Mouse (Mus musculus) CH12.LX (cell line): ENCODE data around the gene Efcab3. TPM values are rescaled to one million over a fixed set of nuclear protein-coding genes. Genes with fewer than 3 reads are reported as not detected.

Experiments
- DNase-seq: peaks from one replicate; pipeline ENCODE4 v3.0.0-alpha.2; 2013; ENCODE audit errors: extremely low read depth
- H3K27ac ChIP-seq: 2 replicates; pipeline ENCODE4 v1.5.1; 2012; ENCODE audit warnings: low read depth, mild to moderate bottlenecking, control low read depth, moderate library complexity; ENCODE audit not compliant: insufficient read depth
- H3K27me3 ChIP-seq: replicated peaks from 2 replicates; pipeline ENCODE3; 2012; ENCODE audit warnings: inconsistent platforms
- H3K36me3 ChIP-seq, 2 experiments: replicated peaks in 1 of 2; 2 replicates each; pipeline versions ENCODE3 to v1.6.1; 2012; ENCODE audit warnings: inconsistent platforms in 1 of 2, low read length in 1 of 2, mild to moderate bottlenecking in 1 of 2, mixed read lengths in 1 of 2, moderate library complexity in 1 of 2; ENCODE audit not compliant: control insufficient read depth in 1 of 2, insufficient read depth in 1 of 2
- H3K4me1 ChIP-seq, 2 experiments: 2 replicates each; pipeline ENCODE4 v1.6.1; 2012; ENCODE audit warnings: inconsistent platforms in 1 of 2, moderate library complexity in 1 of 2; ENCODE audit not compliant: insufficient read depth in 2 of 2, control insufficient read depth in 1 of 2
- H3K4me2 ChIP-seq: 2 replicates; pipeline ENCODE4 v1.6.1; 2012; ENCODE audit warnings: low read depth, mild to moderate bottlenecking, control low read depth; ENCODE audit not compliant: poor library complexity, insufficient read depth, severe bottlenecking
- H3K4me3 ChIP-seq, 3 experiments: fragments of 150-350 bp in 1 of 3; sonication (generic) in 1 of 3; replicated peaks in 1 of 3; 2 replicates each; pipeline versions ENCODE3 to v1.5.1; 2011 to 2012; ENCODE audit warnings: low read depth in 2 of 3, low read length in 2 of 3, mild to moderate bottlenecking in 2 of 3, moderate library complexity in 2 of 3, control low read depth in 1 of 3, improper control_type of control experiment in 1 of 3, inconsistent platforms in 1 of 3, mixed read lengths in 1 of 3; ENCODE audit not compliant: poor library complexity in 1 of 3
- H3K79me2 ChIP-seq: replicated peaks from 2 replicates; pipeline ENCODE4 v1.6.1; 2012; ENCODE audit warnings: mild to moderate bottlenecking, moderate library complexity; ENCODE audit not compliant: control insufficient read depth, poor library complexity, insufficient read depth, severe bottlenecking; ENCODE audit errors: extremely low read depth
- H3K9ac ChIP-seq: 2 replicates; pipeline ENCODE4 v1.6.1; 2012; ENCODE audit warnings: low read depth, mild to moderate bottlenecking, control low read depth, moderate library complexity; ENCODE audit not compliant: insufficient read depth
- H3K9me3 ChIP-seq: replicated peaks from 2 replicates; pipeline ENCODE3; 2012; ENCODE audit warnings: low read length, inconsistent platforms, mixed read lengths
- CHD1 ChIP-seq: IDR thresholded peaks from 2 replicates; pipeline ENCODE4 v1.6.1; 2012; ENCODE audit warnings: low read depth, low read length, improper control_type of control experiment, inconsistent platforms
- CTCF ChIP-seq, 2 experiments: IDR thresholded peaks in 1 of 2; conservative IDR thresholded peaks in 1 of 2; 2 replicates each; pipeline ENCODE4 v1.5.1; 2011 to 2012; ENCODE audit warnings: low read depth in 2 of 2, low read length in 2 of 2, improper control_type of control experiment in 1 of 2, inconsistent platforms in 1 of 2, mild to moderate bottlenecking in 1 of 2, moderate library complexity in 1 of 2
- ELF1 ChIP-seq: IDR thresholded peaks from 2 replicates; pipeline ENCODE4 v1.6.1; 2014; ENCODE audit warnings: low read depth, mild to moderate bottlenecking, inconsistent platforms, low read length, improper control_type of control experiment
- EP300 ChIP-seq: IDR thresholded peaks from 2 replicates; pipeline ENCODE4 v1.6.1; 2011; ENCODE audit warnings: low read length, improper control_type of control experiment
- ETS1 ChIP-seq: conservative IDR thresholded peaks from 2 replicates; pipeline ENCODE4 v1.6.1; 2012; ENCODE audit warnings: low read depth, mild to moderate bottlenecking, inconsistent platforms, low read length, improper control_type of control experiment, moderate library complexity
- HCFC1 ChIP-seq: IDR thresholded peaks from 2 replicates; pipeline ENCODE4 v1.6.1; 2012; ENCODE audit warnings: low read depth, mild to moderate bottlenecking, inconsistent platforms, low read length, improper control_type of control experiment
- IRF4 ChIP-seq: IDR thresholded peaks from 2 replicates; pipeline ENCODE4 v1.6.1; 2014; ENCODE audit warnings: low read depth, mild to moderate bottlenecking, inconsistent platforms, low read length, improper control_type of control experiment
- JUND ChIP-seq: conservative IDR thresholded peaks from 2 replicates; pipeline ENCODE4 v1.6.1; 2011; ENCODE audit warnings: low read depth, low read length, improper control_type of control experiment
- MAZ ChIP-seq: IDR thresholded peaks from 2 replicates; pipeline ENCODE4 v1.6.1; 2012; ENCODE audit warnings: low read depth, mild to moderate bottlenecking, inconsistent platforms, low read length, improper control_type of control experiment, moderate library complexity
- MXI1 ChIP-seq: IDR thresholded peaks from 2 replicates; pipeline ENCODE4 v1.6.1; 2011; ENCODE audit warnings: mild to moderate bottlenecking, low read depth, low read length, improper control_type of control experiment
- MYC ChIP-seq: IDR thresholded peaks from 2 replicates; pipeline ENCODE4 v1.6.1; 2011; ENCODE audit warnings: low read depth, mild to moderate bottlenecking, improper control_type of control experiment, low read length
- NRF1 ChIP-seq: IDR thresholded peaks from 2 replicates; pipeline ENCODE4 v1.6.1; 2014; ENCODE audit warnings: low read depth, mild to moderate bottlenecking, inconsistent platforms, low read length, improper control_type of control experiment, moderate library complexity
- RCOR1 ChIP-seq: conservative IDR thresholded peaks from 2 replicates; pipeline ENCODE4 v1.6.1; 2012; ENCODE audit warnings: low read depth, mild to moderate bottlenecking, inconsistent platforms, low read length, improper control_type of control experiment
- SMC3 ChIP-seq: IDR thresholded peaks from 2 replicates; pipeline ENCODE4 v1.6.1; 2011; ENCODE audit warnings: low read depth, low read length, improper control_type of control experiment
- USF1 ChIP-seq: IDR thresholded peaks from 2 replicates; pipeline ENCODE4 v1.6.1; 2014; ENCODE audit warnings: low read depth, mild to moderate bottlenecking, inconsistent platforms, low read length, improper control_type of control experiment
- dilution Hi-C: fragments of 300-500 bp; cut with MboI; formaldehyde crosslinking; loops from 2 replicates; pipeline ENCODE4 v1.14.3; 2020; ENCODE audit warnings: low sequenced_read_pairs; ENCODE audit not compliant: extremely low pct_unique_long_range_greater_than_20kb, extremely low pct_ligation_motif_present
- in situ Hi-C: fragments of 300-500 bp; cut with MboI; formaldehyde crosslinking; loops from 3 replicates; pipeline ENCODE4 v1.14.3; 2019; ENCODE audit warnings: low sequenced_read_pairs, low pct_ligation_motif_present, low pct_unique_long_range_greater_than_20kb, mixed read lengths
- polyA plus RNA-seq: library from polyadenylated mRNA; unstranded; fragments of >175 nt; gene quantifications from 2 replicates; pipeline ENCODE4 v1.2.1, GENCODE M21; 2012; ENCODE audit warnings: low read depth; ENCODE audit not compliant: insufficient read length
- total RNA-seq, 2 experiments: library from RNA; depleted of rRNA; stranded (reverse); fragments of 300-350 nt in 1 of 2; fragments of >200 nt in 1 of 2; gene quantifications; 2 replicates each; pipeline ENCODE4 v1.2.3; 2012 to 2014

Efcab3 gene
- total and polyA plus RNA-seq, 3 experiments: 3.0 to 12.2 (median 5.9) TPM

DNA sequence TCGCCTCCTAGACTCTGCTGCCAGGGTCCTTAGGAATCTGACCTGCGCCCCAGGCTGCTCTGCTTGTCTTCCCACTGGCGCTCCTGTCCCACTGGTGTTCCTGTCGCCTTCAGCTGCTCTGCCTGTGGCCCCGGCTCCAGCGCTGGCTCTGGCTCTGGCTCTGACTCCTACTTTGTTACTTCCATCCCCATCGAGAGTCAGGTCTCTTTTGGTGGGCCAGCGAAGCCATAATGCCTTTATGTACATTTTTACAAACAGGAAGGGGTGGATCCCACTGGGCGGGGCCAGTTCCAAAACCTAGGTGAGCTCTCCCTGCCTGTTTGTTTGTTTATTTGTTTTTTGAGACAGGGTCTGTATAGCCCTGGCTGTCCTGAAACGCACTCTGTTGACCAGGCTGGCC lies 103.4 kb downstream of the Efcab3 start:
- in situ Hi-C loops: no loop called here

More for the DNA sequence above, 103.4 kb downstream of the Efcab3 start:
- TF ChIP-seq NRF1 (no peak), RCOR1 (no peak), CTCF (conservative IDR thresholded peaks at IDR 0.05 in 1 of 2, IDR thresholded peaks at IDR 0.05 in 1 of 2; ENCODE audit: low read depth in 2 of 2, low read length in 2 of 2) (no peak), MAZ (no peak), JUND (no peak), HCFC1 (no peak), EP300 (no peak), SMC3 (no peak), MXI1 (no peak), USF1 (no peak), MYC (no peak), ETS1 (no peak), IRF4 (no peak), ELF1 (no peak), CHD1 (no peak)
- no peak overlapping the region for H3K4me2 ChIP-seq
- no peak overlapping the region for H3K27ac ChIP-seq
- H3K4me1 ChIP-seq: no peaks in the 10 kb centered on the region
- H3K9me3 ChIP-seq: peaks cover 13% of the 10 kb centered on the region
- H3K9ac ChIP-seq: no peak overlapping the region
- H3K27me3 ChIP-seq: peaks cover 1% of the 10 kb centered on the region
- H3K4me3 ChIP-seq: no peak overlapping the region
- dilution Hi-C loops: no loop called here
- DNase-seq: no peak
- H3K79me2 ChIP-seq: no peaks in the 10 kb centered on the region
- no peaks in the 10 kb centered on the region for H3K36me3 ChIP-seq

Other genes with a start within 250 kb of the Efcab3 start
- 58.4 and 66.1 TPM in 2 replicates for gene Mettl2, start 62.8 kb downstream of the Efcab3 start, total RNA-seq (2012; rRNA removed)
- gene Mettl2, start 62.8 kb downstream of the Efcab3 start, total RNA-seq (2014; rRNA removed): 112 and 118 TPM in 2 replicates
- 94.6 and 102 TPM in 2 replicates for gene Mettl2, start 62.8 kb downstream of the Efcab3 start, polyA plus RNA-seq
- not detected in 2 replicates for gene Gm10842, start 83.3 kb downstream of the Efcab3 start, total RNA-seq (2012; rRNA removed)
- not detected in 2 replicates for gene Gm10842, start 83.3 kb downstream of the Efcab3 start, total RNA-seq (2014; rRNA removed)
- gene Gm10842, start 83.3 kb downstream of the Efcab3 start, polyA plus RNA-seq: not detected in 2 replicates
- 71.8 and 78.0 TPM in 2 replicates for gene Tlk2, start 115.2 kb downstream of the Efcab3 start, total RNA-seq (2012; rRNA removed)
- gene Tlk2, start 115.2 kb downstream of the Efcab3 start, total RNA-seq (2014; rRNA removed): 90.6 and 96.5 TPM in 2 replicates
- gene Tlk2, start 115.2 kb downstream of the Efcab3 start, polyA plus RNA-seq: 85.1 and 103 TPM in 2 replicates
- gene Mrc2, start 229.1 kb downstream of the Efcab3 start, total RNA-seq (2012; rRNA removed): under 0.01 and 0.25 TPM in 2 replicates
- 0.04 and 0.09 TPM in 2 replicates for gene Mrc2, start 229.1 kb downstream of the Efcab3 start, total RNA-seq (2014; rRNA removed)
- 0.10 and 0.19 TPM in 2 replicates for gene Mrc2, start 229.1 kb downstream of the Efcab3 start, polyA plus RNA-seq